ENCODE assay signal across 11 mouse cellular contexts in genomic region chr7:137303776-137304171, GRCm38 (mm10). TPM values are rescaled to one million over a fixed set of nuclear protein-coding genes. Genes with fewer than 3 reads are reported as not detected.
DNase-seq lines count a peak whose midpoint lies in the region; ATAC-seq and TF ChIP-seq lines count a peak whose summit lies in the region.
"Had no signal": no experiment of that assay in that cellular context is flagged by ENCODE, and none has a peak within 500 bp of the region (broad histone marks: within the 10 kb centered on the region; RNA-seq: fewer than 3 reads in every experiment).

No protein-coding gene starts in this region.

- H3K4me2 ChIP-seq in heart, embryonic 11.5 days, result no peak overlapping the region
- peak overlapping the region; percentile 56 for H3K4me2 ChIP-seq in hindbrain, embryonic 15.5 days
- peak overlapping the region; percentile 86 for H3K4me2 ChIP-seq in myocyte (ENCODE audit: low read depth)

- ATAC-seq in heart, embryonic 11.5 days (replicated peaks; ENCODE audit: insufficient number of reproducible peaks, low FRiP score, low TSS enrichment), result no peak
- peak; percentile 75 for ATAC-seq in hindbrain, embryonic 15.5 days (ENCODE audit: low FRiP score, low read depth)
- no peak for ATAC-seq in inflammation-experienced regulatory T-cells, adult 6 months

- TF ChIP-seq POLR2A in myocyte (IDR thresholded peaks at IDR 0.05; ENCODE audit: insufficient read length, low read depth), result no peak

- 39% methylated on average over 10 of the region's 10 CpGs for WGBS in heart, embryonic 11.5 days (ENCODE audit: insufficient replicate concordance)
- WGBS in hindbrain, embryonic 15.5 days, result 26% methylated on average over 10 of the region's 10 CpGs

- H3K9me3 ChIP-seq in heart, embryonic 11.5 days (replicated peaks; ENCODE audit: control insufficient read depth, low read length), result no peaks in the 10 kb centered on the region
- H3K9me3 ChIP-seq in hindbrain, embryonic 15.5 days, result no peaks in the 10 kb centered on the region

- H3ac ChIP-seq in myocyte (ENCODE audit: control insufficient read depth, insufficient read length), result no peak overlapping the region

- H3K4me1 ChIP-seq in heart, embryonic 11.5 days (ENCODE audit: control insufficient read depth, insufficient read depth, low read length), result peaks cover 15% of the 10 kb centered on the region
- peaks cover 49% of the 10 kb centered on the region for H3K4me1 ChIP-seq in hindbrain, embryonic 15.5 days (replicated peaks)

- H3K27me3 ChIP-seq in heart, embryonic 11.5 days (ENCODE audit: control insufficient read depth, insufficient read depth, low read length), result peaks cover 37% of the 10 kb centered on the region
- no peaks in the 10 kb centered on the region for H3K27me3 ChIP-seq in hindbrain, embryonic 15.5 days
- no peaks in the 10 kb centered on the region for H3K27me3 ChIP-seq in myocyte (ENCODE audit: control insufficient read depth, insufficient read depth, insufficient read length)

- DNase-seq in heart, adult 18-20 months, result peak; percentile 19 to 42
- DNase-seq in embryo, embryonic 11 days, result peak; percentile 73
- DNase-seq in cerebellum, adult 11 months, result no peak
- no peak for DNase-seq in kidney, postnatal 10 days
- DNase-seq: adrenal gland, postnatal 10 days; kidney, adult 18-20 months had no signal

- H3K79me2 ChIP-seq in myocyte (ENCODE audit: control insufficient read depth, insufficient read depth), result peaks cover 15% of the 10 kb centered on the region

- no peaks in the 10 kb centered on the region for H3K36me3 ChIP-seq in heart, embryonic 11.5 days (ENCODE audit: control insufficient read depth, insufficient read depth, low read length)
- no peaks in the 10 kb centered on the region for H3K36me3 ChIP-seq in hindbrain, embryonic 15.5 days
- no peaks in the 10 kb centered on the region for H3K36me3 ChIP-seq in myocyte (ENCODE audit: control insufficient read depth, insufficient read depth)

- no peak overlapping the region for H3K27ac ChIP-seq in heart, embryonic 11.5 days (ENCODE audit: low read depth, low read length)
- H3K27ac ChIP-seq in hindbrain, embryonic 15.5 days (replicated peaks), result peak overlapping the region; percentile 86

- H3K9ac ChIP-seq in heart, embryonic 11.5 days (ENCODE audit: low read depth, low read length), result no peak overlapping the region
- H3K9ac ChIP-seq in hindbrain, embryonic 15.5 days, result peak overlapping the region; percentile 43

- H3K4me3 ChIP-seq in heart, embryonic 11.5 days (ENCODE audit: low read depth, low read length), result no peak overlapping the region
- peak overlapping the region; percentile 35 for H3K4me3 ChIP-seq in hindbrain, embryonic 15.5 days
- H3K4me3 ChIP-seq in myocyte, result no peak overlapping the region

TF ChIP-seq in myocyte, 11 proteins besides CTCF, POLR2A, EP300 and RAD21:
- TF ChIP-seq POLR2AphosphoS2 (IDR thresholded peaks at IDR 0.05; ENCODE audit: insufficient read length, low read depth), result no peak
- TF ChIP-seq E2F4 (IDR thresholded peaks at IDR 0.05; ENCODE audit: insufficient read depth), result no peak
- TF ChIP-seq SRF (IDR thresholded peaks at IDR 0.05; ENCODE audit: control insufficient read depth, insufficient read length, low read depth), result no peak
- TF ChIP-seq USF1 (IDR thresholded peaks at IDR 0.05; ENCODE audit: low read depth), result no peak
- peak in 2 of 3 experiments; percentile 39 to 44 for TF ChIP-seq MYOG (IDR thresholded peaks at IDR 0.05; ENCODE audit: control insufficient read depth in 1 of 3, insufficient read depth in 1 of 3, insufficient read length in 2 of 3, low read depth in 2 of 3)
- peak in 2 of 3 experiments; percentile 22 to 56 for TF ChIP-seq MYOD1 (IDR thresholded peaks at IDR 0.05; ENCODE audit: control insufficient read depth in 1 of 3, insufficient read length in 2 of 3, low read depth in 2 of 3)
- TF ChIP-seq REST (IDR thresholded peaks at IDR 0.05; ENCODE audit: insufficient read depth, insufficient read length), result no peak
- no peak for TF ChIP-seq CEBPB (IDR thresholded peaks at IDR 0.05; ENCODE audit: insufficient read depth, poor library complexity, severe bottlenecking)
- no peak for TF ChIP-seq TCF12 (IDR thresholded peaks at IDR 0.05; ENCODE audit: insufficient read depth, poor library complexity, severe bottlenecking)
- TF ChIP-seq TCF3 (IDR thresholded peaks at IDR 0.05; ENCODE audit: insufficient read length, low read depth), result no peak
- no peak for TF ChIP-seq MAX (IDR thresholded peaks at IDR 0.05; ENCODE audit: low read depth)

RNA-seq across cellular contexts. Expression of gene Ebf3, which starts 10.5 kb away (rescaled TPM):
- total RNA-seq in heart, adult 18-20 months (2021), result 1 to 10 TPM; 4.7 to 5.5 TPM
- 0.90 and 1.6 TPM in 2 replicates for polyA plus RNA-seq in heart, embryonic 11.5 days (2014; fragmentation: Nextera tagmentation; extraction: Ambion mirVana)
- polyA plus RNA-seq in hindbrain, embryonic 15.5 days (2015; fragmentation: Nextera tagmentation; extraction: Ambion mirVana), result 18.0 and 18.5 TPM in 2 replicates
- 1.9 TPM for polyA plus RNA-seq in myocyte (2012; fragmentation: generic; extraction: Trizol)
- polyA plus RNA-seq in inflammation-experienced regulatory T-cells, adult 6 months (2017; shearing (Covaris generic)), result not detected
- total RNA-seq: monocyte, adult 5-6 weeks had no signal

Comparison
In these comparisons a context has a peak if more than half of its experiments do, and no peak if none do; other contexts are left out.
1. DNase-seq: peak in heart, adult 18-20 months (2 of 2) and embryo, embryonic 11 days (single experiment); none in cerebellum, adult 11 months (single experiment) and kidney, postnatal 10 days (single experiment).